Mouse (Mus musculus) thymus, postnatal 0 days (tissue): ENCODE measurements around the gene Armcx4. TPM values are rescaled to one million over a fixed set of nuclear protein-coding genes. Genes with fewer than 3 reads are reported as not detected.
"Not testable (repeated sequence)": the region's sequence is repeated elsewhere in the genome, so short reads cannot be mapped to it uniquely, and the experiment has no call there.

ENCODE experiments used
- DNase-seq: peaks from one replicate; pipeline ENCODE4 v3.0.0-alpha.2; 2015; ENCODE audit warnings: low spot score
- polyA plus RNA-seq: library from polyadenylated mRNA; unstranded; fragments of >200 nt; fragmentation: Nextera tagmentation; extraction: Ambion mirVana; gene quantifications from 2 replicates; pipeline ENCODE4 v1.2.1, GENCODE M21; 2015

Gene Armcx4
- 0.94 and 1.3 TPM in 2 replicates for polyA plus RNA-seq

DNA sequence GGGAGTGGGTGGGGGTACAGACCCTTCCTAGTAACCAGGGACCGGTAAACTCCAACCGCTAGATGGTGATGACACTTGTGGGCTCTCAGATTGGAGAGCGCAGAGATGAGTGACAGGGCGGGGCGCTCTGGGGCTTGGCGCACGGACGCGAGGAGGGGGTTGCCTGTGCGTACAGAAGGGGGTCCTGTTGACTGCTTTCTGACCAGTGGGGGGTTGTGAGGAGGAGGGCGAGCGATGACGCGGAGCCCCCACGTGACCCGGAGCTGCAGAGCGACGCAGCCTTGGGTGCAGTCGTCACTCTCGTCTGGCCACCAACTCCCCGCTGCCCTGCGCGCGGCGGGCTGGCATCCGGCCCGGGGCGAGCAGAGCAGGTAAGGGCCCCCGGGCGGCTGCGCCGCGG, at the start of gene Armcx4:
Gene Armcx4 (plus strand): TSS at position 253 of the 400 bp plus-strand sequence.
- peak; percentile 48 for DNase-seq

DNA sequence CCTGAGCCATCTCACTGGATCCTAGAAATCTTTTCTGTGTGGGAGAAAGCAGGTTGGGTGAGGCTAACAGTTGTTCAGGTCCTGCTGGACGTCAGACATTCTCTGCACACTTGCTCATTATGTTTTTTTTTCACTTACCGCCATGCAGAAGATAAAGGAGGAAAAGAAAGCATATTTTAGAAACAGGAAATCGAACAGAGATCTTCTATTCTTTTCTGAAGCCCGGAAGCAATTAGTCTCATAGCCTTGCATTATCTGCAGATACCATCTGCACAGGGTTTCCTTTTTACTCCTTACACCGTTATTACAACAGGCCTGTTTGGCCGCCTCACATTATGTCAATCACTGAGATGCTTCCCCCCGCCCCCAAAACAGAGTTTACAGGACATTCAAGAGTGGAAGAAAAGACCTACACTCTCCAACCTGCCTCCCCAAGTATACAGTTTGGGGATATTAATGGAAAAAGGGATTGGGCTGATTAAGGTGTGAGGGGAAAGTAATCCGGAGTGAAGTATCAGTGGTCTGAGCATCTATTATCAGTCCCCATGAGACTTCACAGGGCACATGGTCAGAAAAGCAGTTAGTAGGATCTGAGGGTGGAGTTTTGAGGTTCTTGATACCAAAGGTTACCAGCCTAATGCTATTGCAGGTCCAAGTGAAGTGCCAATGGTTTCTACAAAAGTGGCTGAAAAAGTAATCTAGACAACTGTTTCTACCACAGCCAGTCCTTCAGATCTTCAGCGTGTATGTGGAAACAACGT, 45.1 kb upstream of the Armcx4 start:
- no peak for DNase-seq

DNA sequence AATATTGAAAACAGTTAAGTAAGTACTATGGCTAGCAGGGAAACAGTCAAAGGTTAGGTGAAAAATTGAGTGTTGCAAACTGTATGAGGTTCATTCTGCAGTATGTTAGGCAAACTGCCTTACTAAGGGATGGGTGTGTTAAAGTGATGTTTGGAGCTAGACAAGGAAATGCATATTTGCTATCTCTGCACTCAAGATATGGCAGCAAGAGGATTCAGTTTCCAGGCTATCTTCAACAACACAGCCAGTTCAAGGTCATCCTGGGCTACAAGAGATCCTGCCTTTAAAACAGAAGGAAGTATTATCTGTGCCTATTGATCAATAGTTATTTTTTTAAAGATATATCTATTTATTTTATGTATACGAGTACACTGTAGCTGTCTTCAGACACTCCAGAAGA, 40.0 kb upstream of the Armcx4 start:
- DNase-seq, result no peak

DNA sequence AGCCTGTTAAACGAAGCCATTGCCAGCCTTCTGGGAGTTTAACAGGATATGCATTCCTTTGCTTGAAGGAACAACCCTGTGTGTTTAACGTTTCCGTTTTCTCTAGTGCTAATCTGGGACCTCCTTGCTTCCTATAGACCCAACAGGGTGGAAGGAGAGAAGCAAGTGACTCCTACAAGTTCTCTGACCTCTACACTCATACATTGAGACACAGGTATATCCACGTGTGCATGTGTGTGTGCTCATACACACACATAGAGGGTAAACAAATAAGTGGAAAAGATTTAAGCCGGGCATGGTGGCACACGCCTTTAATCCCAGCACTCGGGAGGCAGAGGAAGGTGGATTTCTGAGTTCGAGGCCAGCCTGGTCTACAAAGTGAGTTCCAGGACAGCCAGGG, 38.9 kb upstream of the Armcx4 start:
- no peak for DNase-seq

DNA sequence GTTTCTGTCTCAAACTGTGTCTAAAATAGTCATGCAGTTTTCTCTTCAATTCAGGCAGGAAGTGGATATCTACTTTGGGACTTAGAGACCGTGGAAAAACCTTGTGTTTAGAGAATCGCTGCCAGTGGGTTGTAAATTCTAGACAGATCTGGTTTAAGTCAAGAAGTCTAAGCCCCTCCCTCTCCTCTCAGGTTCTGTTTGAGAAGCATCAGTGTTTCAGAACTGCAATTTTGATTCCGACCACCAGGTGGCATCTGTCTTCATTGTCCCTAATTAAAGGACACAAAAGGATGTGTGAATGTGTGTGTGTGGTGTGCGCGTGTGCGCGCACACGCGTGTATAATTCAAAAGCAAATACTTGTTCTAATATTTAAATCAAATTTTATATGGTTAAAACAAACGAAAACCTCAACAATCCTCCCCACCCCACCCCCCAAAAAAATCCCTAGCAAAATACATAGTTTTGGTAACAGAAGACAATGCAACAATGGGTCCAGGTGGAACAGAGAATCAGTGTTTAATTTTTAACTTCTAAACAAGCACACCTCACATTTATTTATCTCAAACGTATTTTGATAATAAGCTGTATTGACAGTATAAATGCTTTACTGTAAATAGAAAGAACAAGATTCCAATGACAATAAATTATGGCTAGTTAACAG, 38.2 kb upstream of the Armcx4 start:
- peak; percentile 74 for DNase-seq

DNA sequence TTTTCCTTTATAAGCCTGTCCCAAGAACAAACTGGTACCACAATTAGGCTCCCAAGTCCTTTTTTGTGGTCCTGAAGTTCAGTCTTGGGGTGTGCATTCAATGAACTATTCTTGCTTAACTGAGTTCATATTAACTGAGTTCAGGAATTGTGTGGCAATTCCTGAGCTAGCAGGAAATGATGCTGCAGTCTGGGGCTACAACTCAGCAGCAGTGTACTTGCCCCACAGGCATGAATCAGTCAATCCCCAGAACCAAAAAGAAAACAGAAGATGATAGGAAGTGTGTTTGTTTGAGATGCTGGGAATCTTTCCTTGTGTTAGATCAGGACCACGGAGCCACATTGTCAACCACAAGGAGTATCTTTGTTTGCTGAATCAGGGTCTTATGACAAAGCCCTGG, 34.3 kb upstream of the Armcx4 start:
- no peak for DNase-seq

DNA sequence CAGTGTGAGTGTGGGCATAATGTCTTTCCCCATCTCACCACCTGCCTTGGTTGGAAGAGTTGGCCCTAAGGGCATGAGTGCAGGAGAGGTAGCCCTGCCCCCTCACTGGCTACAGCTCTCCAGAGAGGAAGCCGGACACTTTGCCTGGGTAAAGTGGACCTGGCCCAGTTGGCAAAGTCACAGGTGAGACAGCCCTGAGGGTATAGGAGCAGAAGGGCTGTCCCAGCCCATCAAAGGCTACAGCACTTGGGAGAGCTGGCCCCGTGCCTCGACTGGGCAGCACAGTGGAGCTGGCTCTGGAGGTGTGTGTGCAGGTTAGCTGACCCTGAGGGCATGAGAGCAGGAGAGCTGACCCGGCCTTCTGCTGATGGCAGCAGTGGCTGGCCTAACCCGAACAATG, 24.7 kb upstream of the Armcx4 start:
- no peak for DNase-seq

DNA sequence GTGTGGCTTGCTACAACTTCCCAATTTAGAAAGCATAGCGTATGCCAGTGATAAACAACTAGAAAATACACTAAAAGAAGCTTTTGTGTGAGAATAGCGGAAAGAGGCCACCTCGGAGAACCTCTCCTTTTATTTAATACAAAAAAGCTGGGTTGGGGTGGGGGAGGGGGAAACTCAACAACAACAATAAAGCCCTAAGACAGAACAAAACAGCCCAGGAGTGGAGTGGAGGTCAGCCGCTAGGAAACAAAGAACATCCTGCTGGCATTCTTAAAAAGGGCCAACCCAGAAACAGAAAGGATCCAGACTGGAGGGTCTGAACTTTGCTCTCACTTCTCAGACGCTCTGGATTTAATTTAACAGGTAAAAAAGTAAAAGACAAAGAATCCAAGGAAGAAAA, 11.3 kb upstream of the Armcx4 start:
- DNase-seq, result no peak

DNA sequence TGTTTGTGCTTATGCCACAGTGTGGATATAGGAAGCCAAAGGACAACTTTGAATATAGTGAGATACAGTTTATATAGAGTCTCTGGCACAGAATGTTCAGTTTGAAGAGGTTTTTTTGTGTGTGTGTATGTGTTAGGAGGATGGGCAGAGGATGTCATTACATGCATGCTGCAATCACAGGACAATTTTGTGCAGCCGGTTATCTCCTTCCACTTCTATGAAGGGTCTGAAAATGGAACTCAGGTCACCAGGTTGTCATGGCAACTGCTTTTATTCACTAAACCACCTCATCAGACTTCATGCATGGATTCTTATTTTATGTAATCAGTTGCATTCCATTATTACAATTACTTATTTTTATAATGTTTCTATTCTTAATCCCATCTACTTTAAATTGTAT, 10.4 kb upstream of the Armcx4 start:
- DNase-seq, result no peak

DNA sequence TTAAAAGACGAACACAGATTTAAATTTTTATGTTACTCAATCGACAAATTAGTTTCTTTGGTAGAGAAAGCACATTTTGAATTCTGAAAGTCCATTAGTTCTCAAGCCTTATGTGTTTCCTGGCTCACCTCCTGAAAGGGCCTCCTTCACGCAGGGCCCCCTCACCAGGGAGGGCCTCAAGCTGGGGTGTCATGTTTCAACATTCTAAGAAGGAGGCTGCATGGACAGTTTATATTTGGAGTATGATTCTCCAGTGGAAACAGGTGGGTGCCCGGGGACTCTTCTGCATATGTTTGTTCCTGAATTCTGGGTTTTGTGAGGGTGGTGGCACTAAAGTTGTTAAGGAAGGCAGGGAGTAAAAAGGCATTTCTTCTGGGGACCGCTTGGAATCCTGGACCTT, 1.4 kb upstream of the Armcx4 start:
- DNase-seq, result no peak

DNA sequence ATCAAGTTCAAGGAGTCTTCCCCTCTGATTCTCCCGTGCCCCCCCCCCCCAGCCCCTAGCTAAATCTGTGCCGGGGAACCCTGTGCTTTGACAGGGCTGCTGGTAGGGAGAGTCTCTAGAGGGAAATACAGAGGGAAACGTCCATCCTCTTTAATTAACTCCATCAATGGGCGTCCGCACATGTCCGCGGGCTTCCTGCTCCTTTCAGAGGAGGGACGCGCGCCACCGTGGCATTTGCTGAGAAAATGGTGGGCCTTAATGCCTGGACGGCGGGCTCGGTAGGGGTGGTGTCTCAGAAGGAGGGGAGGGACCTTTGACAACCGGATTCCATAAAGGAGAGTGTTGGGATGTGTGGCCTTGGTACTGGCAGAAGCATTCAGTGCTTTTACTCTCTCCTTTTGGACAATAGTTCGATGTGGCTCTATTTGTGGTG, 436 bp downstream of the Armcx4 start:
- no peak for DNase-seq

DNA sequence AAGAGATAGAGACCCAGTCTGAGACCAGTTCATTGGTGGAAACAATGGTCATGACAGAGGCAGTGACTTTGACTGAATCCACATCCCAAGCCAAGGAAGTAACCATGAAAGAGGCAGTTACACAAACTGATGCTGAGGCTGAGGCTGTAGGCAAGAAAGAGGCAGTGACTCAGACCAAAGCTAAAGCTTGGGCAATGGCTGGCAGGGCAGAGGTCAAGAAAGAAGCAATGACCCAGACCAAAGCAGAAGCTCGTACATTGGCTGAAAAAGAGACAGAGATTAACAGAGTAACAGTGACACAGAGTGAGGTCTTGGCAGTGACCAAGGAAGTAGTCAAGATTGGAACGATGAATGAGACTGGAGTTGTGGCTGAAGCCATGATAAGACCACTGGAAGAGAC, 3.4 kb downstream of the Armcx4 start:
- DNase-seq, result no peak

DNA sequence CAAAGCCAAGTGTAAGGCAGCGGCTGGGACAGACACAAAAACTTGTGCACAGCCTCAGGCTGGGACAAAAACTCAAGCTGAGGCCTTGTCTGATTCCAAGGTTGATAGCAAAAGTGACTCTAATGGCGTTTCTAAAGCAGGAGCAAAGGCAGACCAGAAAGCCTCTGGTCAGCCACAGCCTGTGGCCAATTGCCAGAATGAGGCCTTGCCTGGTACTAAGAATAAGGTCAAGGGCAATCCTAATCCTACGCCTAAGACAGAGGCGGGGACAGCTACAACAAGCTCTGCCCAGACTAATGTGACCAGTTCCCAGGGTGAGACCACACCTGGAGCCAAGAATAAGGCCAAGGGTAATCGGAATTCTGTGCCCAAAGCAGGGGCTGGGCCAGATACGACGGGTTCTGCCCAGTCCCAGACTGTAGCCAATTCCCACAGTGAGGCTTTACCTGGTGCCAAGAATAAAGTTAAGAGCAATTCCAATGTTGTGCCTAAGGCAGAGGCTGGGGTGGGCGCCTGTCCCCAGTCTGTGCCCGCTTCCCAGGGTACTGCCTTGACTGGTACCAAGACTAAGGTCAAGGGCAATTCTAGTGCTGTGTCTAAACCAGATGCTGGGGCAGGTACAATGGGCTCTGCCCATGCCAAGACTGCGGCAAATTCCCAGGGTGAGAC, 4.7 kb downstream of the Armcx4 start:
- no peak for DNase-seq

DNA sequence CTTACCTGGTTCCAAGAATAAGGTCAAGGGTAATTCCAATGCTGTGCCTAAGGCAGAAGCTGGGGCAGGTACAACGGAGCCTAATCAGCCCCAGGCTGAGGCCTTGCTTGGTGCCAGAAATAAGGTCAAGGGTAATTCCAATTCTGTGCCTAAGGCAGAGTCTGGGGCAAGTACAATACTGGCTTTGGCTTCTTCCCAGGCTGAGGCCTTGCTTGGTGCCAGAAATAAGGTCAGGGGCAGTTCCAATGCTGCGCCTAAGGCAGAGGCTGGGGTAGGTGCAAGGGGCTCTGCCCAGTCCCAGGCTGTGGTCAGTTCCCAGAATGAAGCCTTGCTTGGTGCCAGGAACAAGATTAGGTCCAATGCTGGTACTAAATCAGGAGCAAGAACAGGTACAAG, 5.2 kb downstream of the Armcx4 start:
- no peak for DNase-seq

DNA sequence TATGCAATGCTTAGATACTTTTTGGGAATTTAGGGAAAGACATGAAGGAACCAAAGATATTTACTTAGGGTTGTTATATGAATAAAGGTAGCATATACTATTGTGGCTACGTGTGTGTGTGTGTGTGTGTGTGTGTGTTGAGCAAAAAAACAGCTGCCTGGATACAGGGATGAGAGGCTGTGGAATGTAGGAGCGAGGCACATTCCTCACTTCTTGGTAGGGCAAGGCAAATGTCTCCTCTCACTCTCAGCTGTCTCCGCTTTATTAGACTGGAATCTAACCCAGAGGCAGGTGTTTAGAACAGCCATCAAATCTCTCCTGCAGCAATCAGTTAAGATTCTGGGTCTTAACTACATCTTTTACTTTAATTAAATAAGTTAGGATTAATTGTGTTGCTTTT, 30.5 kb downstream of the Armcx4 start:
- DNase-seq, result no peak

DNA sequence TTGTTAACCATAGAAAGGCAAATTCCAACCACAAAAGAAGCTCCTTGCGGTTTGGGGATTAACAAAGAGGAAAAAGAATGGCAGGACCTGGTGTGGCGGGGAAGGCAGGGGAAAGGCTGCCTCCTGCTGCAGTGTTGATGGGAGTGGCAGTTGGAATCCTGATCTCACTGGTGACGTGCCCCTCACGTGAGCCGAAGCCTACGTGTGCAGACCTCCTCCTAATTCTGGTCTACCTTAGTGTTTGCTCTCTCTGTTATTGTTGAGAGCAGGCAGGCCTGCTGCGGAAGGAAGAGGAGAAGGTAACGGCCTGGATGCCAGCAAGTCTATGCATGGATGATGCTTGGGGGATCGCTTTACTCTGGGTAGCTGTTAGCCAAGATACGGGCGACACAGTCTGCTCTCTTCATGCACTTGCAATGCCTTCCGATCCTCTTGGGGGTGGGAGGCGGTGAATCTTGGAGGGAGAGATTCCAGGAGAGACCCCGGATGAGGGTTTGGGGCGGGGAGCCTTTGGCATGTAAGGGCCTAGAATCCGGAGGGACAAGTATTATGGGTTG, 31.5 kb downstream of the Armcx4 start, which contains the start of gene Armcx1:
Gene Armcx1 (plus strand): TSS at position 212 of the 557 bp plus-strand sequence.
- peak; percentile 46 for DNase-seq

DNA sequence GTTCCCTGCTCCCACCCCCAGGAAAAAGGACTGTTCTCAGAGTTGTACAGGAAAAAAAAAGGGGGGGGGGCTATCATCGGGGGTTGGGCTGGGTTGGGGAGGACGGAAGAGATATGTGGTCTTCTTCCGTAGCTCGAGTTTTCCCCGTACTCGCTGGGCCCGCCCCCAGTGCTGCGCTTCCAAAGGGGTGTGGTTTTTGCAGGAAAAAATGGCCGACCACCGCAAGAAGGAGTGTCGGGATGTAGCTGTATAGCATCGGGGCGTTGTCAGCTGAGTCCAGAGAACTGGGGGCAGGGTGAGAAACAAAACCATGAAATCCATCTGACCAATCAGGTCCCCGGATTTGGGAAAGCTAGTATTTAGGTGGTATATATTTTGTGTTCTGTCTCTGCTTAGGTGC, 32.2 kb downstream of the Armcx4 start:
- DNase-seq, result peak; percentile 18

DNA sequence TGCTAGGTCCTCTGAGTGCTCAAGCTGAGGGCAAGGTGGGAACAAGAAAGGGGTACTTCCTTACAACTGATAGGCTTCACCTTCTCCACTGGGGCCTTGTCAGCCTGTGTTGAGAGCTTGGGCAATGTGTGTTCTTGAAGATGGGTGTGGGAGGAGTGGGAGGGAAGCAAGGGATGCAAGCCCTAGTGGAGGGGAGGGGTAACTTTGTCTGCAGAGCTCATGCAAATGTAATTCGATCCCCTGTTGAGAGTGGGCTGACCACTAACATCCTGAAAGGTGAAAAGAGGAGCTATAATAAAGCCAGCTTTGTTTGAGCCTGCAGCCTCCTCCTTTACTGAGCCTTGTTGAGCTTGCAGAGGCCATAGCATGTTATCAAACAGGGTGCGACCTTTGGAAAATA, 37.4 kb downstream of the Armcx4 start:
- not testable (repeated sequence) for DNase-seq

DNA sequence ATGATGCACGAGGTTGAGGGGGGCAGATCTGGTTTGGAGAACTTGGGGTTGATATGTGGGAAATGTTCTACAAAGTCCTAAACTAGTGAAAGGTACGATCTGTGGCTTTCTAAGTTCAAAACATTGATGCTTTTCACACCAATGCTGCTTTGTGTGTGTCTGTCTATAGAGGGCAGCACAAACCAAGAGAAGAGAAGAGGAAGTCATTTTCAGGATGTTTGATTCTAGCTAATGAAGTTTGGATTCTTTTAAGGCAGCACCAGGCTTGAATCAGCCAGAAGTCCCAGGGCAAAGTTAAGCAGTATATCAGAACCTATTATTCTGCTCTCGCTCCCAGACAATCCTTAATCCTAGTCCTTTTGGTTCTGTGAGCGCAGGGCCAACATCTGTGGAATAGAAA, 43.5 kb downstream of the Armcx4 start:
- peak; percentile 39 for DNase-seq

DNA sequence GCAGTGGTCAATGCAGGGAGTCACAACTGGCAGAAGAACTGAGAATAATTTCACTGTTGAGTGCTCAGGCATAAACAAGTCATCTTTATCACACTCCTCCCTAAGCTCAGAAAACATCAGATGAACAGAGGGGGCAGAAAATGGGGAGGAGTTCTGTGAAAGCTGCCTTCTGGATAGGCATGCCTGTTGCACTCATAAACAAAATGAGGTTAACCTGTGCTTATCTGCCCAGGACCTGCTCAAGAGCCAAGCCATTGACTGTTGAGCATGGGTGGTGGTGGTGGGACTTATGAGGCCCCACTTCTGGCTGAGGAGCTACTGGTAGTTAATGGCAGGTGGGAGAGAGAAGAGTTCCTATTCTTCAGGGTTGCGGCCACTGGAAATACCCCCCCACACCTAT, 51.5 kb downstream of the Armcx4 start:
- no peak for DNase-seq

DNA sequence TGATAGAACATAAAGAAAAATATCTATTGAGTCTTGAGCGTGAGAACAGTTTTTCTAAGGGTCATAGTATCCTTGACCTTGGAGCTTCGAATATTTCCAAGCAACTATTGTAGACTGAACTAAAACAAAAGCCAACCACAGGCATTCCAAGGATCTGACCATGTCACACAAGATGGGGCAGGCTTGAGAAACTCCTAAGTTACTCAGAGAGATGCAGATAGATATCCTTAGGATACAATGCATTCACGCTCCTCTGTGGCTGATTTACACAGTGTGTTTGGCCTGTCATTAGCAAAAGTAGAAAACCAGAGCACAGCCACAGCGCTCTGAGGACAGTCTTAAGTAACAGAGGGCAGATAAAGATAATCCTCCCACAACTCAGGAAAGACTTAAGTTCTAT, 52.8 kb downstream of the Armcx4 start:
- no peak for DNase-seq

DNA sequence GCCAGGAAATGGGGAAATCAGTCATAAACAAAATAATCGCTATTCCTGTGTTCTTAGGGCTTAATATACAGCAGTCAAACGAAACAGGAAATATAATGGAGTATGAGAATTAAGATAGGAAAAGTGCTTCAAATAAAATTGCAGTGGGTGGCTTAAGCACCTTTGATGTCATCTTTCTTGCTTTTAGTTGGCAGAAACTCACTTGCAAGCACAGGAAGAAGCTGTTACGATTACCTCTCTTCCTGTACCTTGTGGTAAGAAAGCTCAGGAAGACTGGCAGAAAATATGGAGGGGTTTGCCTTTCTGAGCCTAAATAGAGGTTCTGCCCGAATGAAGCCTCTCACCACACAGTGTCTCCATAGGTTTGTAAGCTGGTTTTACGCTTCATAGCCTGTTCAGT, 55.5 kb downstream of the Armcx4 start:
- peak; percentile 18 for DNase-seq
